ENCODE assay signal across 8 mouse cellular contexts in genomic region chr8:107403038-107403781, GRCm38 (mm10). TPM values are rescaled to one million over a fixed set of nuclear protein-coding genes. Genes with fewer than 3 reads are reported as not detected.
A peak's percentile ranks its signal among the peaks of the same experiment; 100 is the strongest.
DNase-seq lines count a peak whose midpoint lies in the region; ATAC-seq and TF ChIP-seq lines count a peak whose summit lies in the region.

Gene Nqo1, minus strand, starts transcription at chr8:107403206.

- H3K4me2 ChIP-seq in kidney, embryonic 14.5 days (replicated peaks; ENCODE audit: low read depth, low read length), result peak within 1 kb of the TSS; percentile 36
- peak within 1 kb of the TSS; percentile 53 for H3K4me2 ChIP-seq in limb, embryonic 14.5 days (replicated peaks; ENCODE audit: low read depth, low read length, severe bottlenecking)
- H3K4me2 ChIP-seq in midbrain, embryonic 16.5 days (ENCODE audit: low read length), result peak within 1 kb of the TSS; percentile 76

- peaks cover 16% of the 10 kb centered on the region for H3K79me3 ChIP-seq in C2C12 (ENCODE audit: low read depth)

- peak; percentile 92 for DNase-seq in brain, embryonic 14.5 days (ENCODE audit: low read depth)
- peak; percentile 88 for DNase-seq in heart, embryonic 10.5 days (ENCODE audit: low spot score)
- DNase-seq in limb, embryonic 14.5 days (ENCODE audit: low spot score), result peak; percentile 97
- peak; percentile 67 to 83 for DNase-seq in spleen, postnatal 10 days (ENCODE audit: low spot score in 2 of 2)

- no peak within 1 kb of the TSS for H3K9ac ChIP-seq in kidney, embryonic 14.5 days (ENCODE audit: low read depth, low read length)
- H3K9ac ChIP-seq in limb, embryonic 14.5 days (ENCODE audit: low read depth, low read length, severe bottlenecking), result peak within 1 kb of the TSS; percentile 13; the same call in 1 of the 2 replicates
- H3K9ac ChIP-seq in midbrain, embryonic 16.5 days (ENCODE audit: low read depth, low read length), result peak within 1 kb of the TSS; percentile 18

- H3K79me2 ChIP-seq in C2C12 (ENCODE audit: control insufficient read depth, insufficient read depth), result peaks cover 46% of the 10 kb centered on the region

- no peak for TF ChIP-seq CTCF in C2C12 (IDR thresholded peaks at IDR 0.05; ENCODE audit: control insufficient read depth, insufficient read depth, insufficient read length)
- TF ChIP-seq CTCF in brain, embryonic 14.5 days (IDR thresholded peaks at IDR 0.05; ENCODE audit: borderline replicate concordance, extremely low read depth, insufficient read depth, insufficient read length), result no peak

- H3K4me3 ChIP-seq in C2C12 (ENCODE audit: insufficient read depth, poor library complexity, severe bottlenecking), result peak within 1 kb of the TSS; percentile 50
- peak within 1 kb of the TSS; percentile 47 for H3K4me3 ChIP-seq in heart, embryonic 10.5 days
- H3K4me3 ChIP-seq in kidney, embryonic 14.5 days (ENCODE audit: low read length), result peak within 1 kb of the TSS; percentile 22
- H3K4me3 ChIP-seq in limb, embryonic 14.5 days (replicated peaks; ENCODE audit: low read length), result peak within 1 kb of the TSS; percentile 32
- H3K4me3 ChIP-seq in midbrain, embryonic 16.5 days (ENCODE audit: low read depth, low read length), result peak within 1 kb of the TSS; percentile 39

- 16% methylated on average over 22 of the region's 22 CpGs for WGBS in heart, embryonic 10.5 days
- WGBS in kidney, embryonic 14.5 days, result 9% methylated on average over 22 of the region's 22 CpGs
- 8% methylated on average over 22 of the region's 22 CpGs for WGBS in limb, embryonic 14.5 days
- 13% methylated on average over 22 of the region's 22 CpGs for WGBS in midbrain, embryonic 16.5 days

- H3K27ac ChIP-seq in heart, embryonic 10.5 days, result peak within 1 kb of the TSS; percentile 26; the same call in 1 of the 2 replicates
- no peak within 1 kb of the TSS; the same call in 1 of the 2 replicates for H3K27ac ChIP-seq in kidney, embryonic 14.5 days (ENCODE audit: low read depth, low read length)
- H3K27ac ChIP-seq in limb, embryonic 14.5 days (replicated peaks; ENCODE audit: low read depth, low read length), result peak within 1 kb of the TSS; percentile 78
- peak within 1 kb of the TSS; percentile 40 for H3K27ac ChIP-seq in midbrain, embryonic 16.5 days (ENCODE audit: low read length)

- peaks cover 5% of the 10 kb centered on the region for H3K36me3 ChIP-seq in C2C12 (ENCODE audit: control insufficient read depth, insufficient read depth)
- H3K36me3 ChIP-seq in heart, embryonic 10.5 days, result peaks cover 12% of the 10 kb centered on the region
- H3K36me3 ChIP-seq in kidney, embryonic 14.5 days (ENCODE audit: control insufficient read depth, insufficient read depth, low read length), result no peaks in the 10 kb centered on the region; the same call in 1 of the 2 replicates
- H3K36me3 ChIP-seq in limb, embryonic 14.5 days (ENCODE audit: control insufficient read depth, insufficient read depth, low read length), result peaks cover 5% of the 10 kb centered on the region; the same call in 1 of the 2 replicates
- H3K36me3 ChIP-seq in midbrain, embryonic 16.5 days (ENCODE audit: control insufficient read depth, insufficient read depth, low read length), result no peaks in the 10 kb centered on the region

- H3ac ChIP-seq in C2C12 (ENCODE audit: control insufficient read depth, insufficient read length, low read depth), result peak within 1 kb of the TSS; percentile 68

- ATAC-seq in erythroblast, adult 5-6 weeks (replicated peaks; ENCODE audit: low FRiP score, poor library complexity, severe bottlenecking), result peak; percentile 90
- peak; percentile 98 for ATAC-seq in kidney, embryonic 14.5 days (ENCODE audit: low FRiP score, low TSS enrichment)
- peak; percentile 99 for ATAC-seq in limb, embryonic 14.5 days (ENCODE audit: low FRiP score, low read depth)
- ATAC-seq in midbrain, embryonic 16.5 days, result peak; percentile 97

- H3K9me3 ChIP-seq in heart, embryonic 10.5 days, result no peaks in the 10 kb centered on the region
- no peaks in the 10 kb centered on the region for H3K9me3 ChIP-seq in kidney, embryonic 14.5 days (ENCODE audit: control insufficient read depth, low read length)
- no peaks in the 10 kb centered on the region for H3K9me3 ChIP-seq in limb, embryonic 14.5 days (ENCODE audit: control insufficient read depth, low read length)
- no peaks in the 10 kb centered on the region for H3K9me3 ChIP-seq in midbrain, embryonic 16.5 days (replicated peaks; ENCODE audit: control insufficient read depth, low read length, poor library complexity, severe bottlenecking)

- peaks cover 18% of the 10 kb centered on the region for H3K4me1 ChIP-seq in heart, embryonic 10.5 days
- 0 out of 2 replicates have a peak, but pooled peaks cover 6% of the 10 kb centered on the region for H3K4me1 ChIP-seq in kidney, embryonic 14.5 days (ENCODE audit: control insufficient read depth, insufficient read depth, low read length)
- H3K4me1 ChIP-seq in limb, embryonic 14.5 days (ENCODE audit: control insufficient read depth, insufficient read depth, low read length), result peaks cover 7% of the 10 kb centered on the region
- peaks cover 13% of the 10 kb centered on the region for H3K4me1 ChIP-seq in midbrain, embryonic 16.5 days (ENCODE audit: control insufficient read depth, insufficient read depth, low read length)

- no peaks in the 10 kb centered on the region for H3K27me3 ChIP-seq in C2C12 (ENCODE audit: control insufficient read depth, insufficient read depth, insufficient read length)
- H3K27me3 ChIP-seq in heart, embryonic 10.5 days (ENCODE audit: insufficient read depth, poor library complexity, severe bottlenecking), result no peaks in the 10 kb centered on the region
- H3K27me3 ChIP-seq in kidney, embryonic 14.5 days (ENCODE audit: control insufficient read depth, insufficient read depth, low read length), result no peaks in the 10 kb centered on the region
- H3K27me3 ChIP-seq in limb, embryonic 14.5 days (ENCODE audit: control insufficient read depth, insufficient read depth, low read length), result no peaks in the 10 kb centered on the region
- no peaks in the 10 kb centered on the region for H3K27me3 ChIP-seq in midbrain, embryonic 16.5 days (ENCODE audit: control insufficient read depth, insufficient read depth, low read depth, low read length)

- TF ChIP-seq POLR2A in brain, embryonic 14.5 days (IDR thresholded peaks at IDR 0.05; ENCODE audit: borderline replicate concordance, extremely low read depth, insufficient read depth, insufficient read length, poor library complexity, severe bottlenecking), result no peak
- TF ChIP-seq POLR2A in limb, embryonic 14.5 days (IDR thresholded peaks at IDR 0.05; ENCODE audit: borderline replicate concordance, extremely low read depth, insufficient read depth, insufficient read length), result 0 out of 2 replicates have a peak, but pooled peaks have one; percentile 26

TF ChIP-seq in C2C12, 6 proteins besides CTCF, POLR2A, EP300 and RAD21:
- no peak for TF ChIP-seq FOSL1 (IDR thresholded peaks at IDR 0.05; ENCODE audit: insufficient read depth, low read length, poor library complexity, severe bottlenecking)
- no peak for TF ChIP-seq MYOD1 (IDR thresholded peaks at IDR 0.05; ENCODE audit: control insufficient read depth, insufficient read length, low read depth)
- TF ChIP-seq USF1 (IDR thresholded peaks at IDR 0.05; ENCODE audit: low read depth), result no peak
- no peak for TF ChIP-seq MAX (IDR thresholded peaks at IDR 0.05)
- no peak for TF ChIP-seq CEBPB (IDR thresholded peaks at IDR 0.05; ENCODE audit: low read depth)
- no peak for TF ChIP-seq MYOG (IDR thresholded peaks at IDR 0.05; ENCODE audit: control insufficient read depth, extremely low read depth, insufficient read length)

RNA-seq across cellular contexts. Expression of gene Nqo1, which starts in this region (rescaled TPM):
- polyA plus RNA-seq in C2C12 (2012; fragmentation: generic; extraction: Trizol), result 142 TPM
- polyA plus RNA-seq in brain, embryonic 14.5 days (2012; rRNA removed), result 1.8 and 2.8 TPM in 2 replicates
- 10.2 and 15.0 TPM in 2 replicates for total RNA-seq in erythroblast, adult 5-6 weeks (2015; ENCODE audit: low replicate concordance)
- 10.7 and 17.1 TPM in 2 replicates for total RNA-seq in erythroblast, adult 5-6 weeks (2017; ENCODE audit: low replicate concordance)
- polyA plus RNA-seq in heart, embryonic 10.5 days (2016; fragmentation: Nextera tagmentation; extraction: Ambion mirVana), result 3.9 and 4.5 TPM in 2 replicates
- polyA plus RNA-seq in kidney, embryonic 14.5 days (2014; fragmentation: Nextera tagmentation; extraction: Ambion mirVana), result 8.5 and 10.3 TPM in 2 replicates
- polyA plus RNA-seq in limb, embryonic 14.5 days (2012; rRNA removed), result 9.6 and 11.0 TPM in 2 replicates
- 15.0 and 17.0 TPM in 2 replicates for polyA plus RNA-seq in limb, embryonic 14.5 days (2014; fragmentation: Nextera tagmentation; extraction: Ambion mirVana)
- polyA plus RNA-seq in midbrain, embryonic 16.5 days (2015; fragmentation: Nextera tagmentation; extraction: Ambion mirVana), result 5.3 and 7.1 TPM in 2 replicates
